Mouse (Mus musculus): Measurements from ENCODE around the gene Abi1.

GRCm38 (mm10) chr2:23070491-23070890 is 30.4 kb upstream of the Abi1 start:
- TF ChIP-seq CTCF (IDR thresholded peaks at IDR 0.05; ENCODE audit: control insufficient read depth, insufficient read depth, low read length) (no peak), POLR2A (IDR thresholded peaks at IDR 0.05; ENCODE audit: borderline replicate concordance, control insufficient read depth, low read depth, low read length) (no peak)
